Mouse (Mus musculus) CD4-positive, CD25-positive, alpha-beta regulatory T cell, adult 2 months (primary cell): ENCODE results near the gene Mkks.
"Not testable (repeated sequence)": the region's sequence is repeated elsewhere in the genome, so short reads cannot be mapped to it uniquely, and the experiment has no call there.

ENCODE experiments used
- DNase-seq: peaks from one replicate; pipeline ENCODE4 v3.0.0-alpha.2; 2012; ENCODE audit warnings: low read depth, low spot score

Mkks gene

GRCm38 (mm10) chr2:136891068-136891950, at the start of gene Mkks, which contains the start of the genes Slx4ip and AL731706.1:
Gene Mkks, minus strand, starts transcription at chr2:136891389.
Gene Slx4ip, plus strand, starts transcription at chr2:136891218.
Gene AL731706.1, minus strand, starts transcription at chr2:136891389.
- DNase-seq = peak; percentile 100

GRCm38 (mm10) chr2:136938249-136938648, 47.1 kb upstream of the Mkks start:
- DNase-seq = no peak

- no peak for DNase-seq
These were observed 45.5 kb upstream of the Mkks start for GRCm38 (mm10) chr2:136936391-136937288.

GRCm38 (mm10) chr2:136921003-136921408, 29.8 kb upstream of the Mkks start:
- DNase-seq = no peak

GRCm38 (mm10) chr2:136920257-136920993, 29.2 kb upstream of the Mkks start:
- DNase-seq = no peak

- DNase-seq = no peak
These were observed 28.2 kb upstream of the Mkks start for GRCm38 (mm10) chr2:136919433-136919832.

- DNase-seq = no peak
These were observed 23.2 kb upstream of the Mkks start for GRCm38 (mm10) chr2:136914334-136914902.

GRCm38 (mm10) chr2:136913021-136913420, 21.8 kb upstream of the Mkks start:
- no peak for DNase-seq

- DNase-seq = no peak
These were observed 20.8 kb upstream of the Mkks start for GRCm38 (mm10) chr2:136911958-136912411.

GRCm38 (mm10) chr2:136909298-136909697, 18.1 kb upstream of the Mkks start:
- no peak for DNase-seq

GRCm38 (mm10) chr2:136908596-136908995, 17.4 kb upstream of the Mkks start:
- DNase-seq = no peak

GRCm38 (mm10) chr2:136896131-136896530, 4.9 kb upstream of the Mkks start:
- no peak for DNase-seq

- no peak for DNase-seq
These were observed 3.3 kb upstream of the Mkks start for GRCm38 (mm10) chr2:136894494-136894893.

- peak; percentile 98 for DNase-seq
These were observed 772 bp upstream of the Mkks start for GRCm38 (mm10) chr2:136891951-136892371.

- DNase-seq = not testable (repeated sequence)
These were observed 497 bp downstream of the Mkks start for GRCm38 (mm10) chr2:136890716-136891067.

GRCm38 (mm10) chr2:136886846-136887245, 4.3 kb downstream of the Mkks start:
- peak; percentile 35 for DNase-seq

GRCm38 (mm10) chr2:136885579-136885978, 5.6 kb downstream of the Mkks start, which contains the start of gene AL731706.2:
Gene AL731706.2, minus strand, starts transcription at chr2:136885679.
- DNase-seq = no peak

GRCm38 (mm10) chr2:136854543-136855388, 36.4 kb downstream of the Mkks start:
- no peak for DNase-seq

- no peak for DNase-seq
These were observed 40.8 kb downstream of the Mkks start for GRCm38 (mm10) chr2:136850366-136850765.

- DNase-seq = no peak
These were observed 53.2 kb downstream of the Mkks start for GRCm38 (mm10) chr2:136837994-136838393.
